Mouse (Mus musculus) megakaryocyte, embryonic 14.5 days (primary cell): Measurements from ENCODE around the gene Hdac4.

Experiments used
- FLI1 ChIP-seq: IDR thresholded peaks from 2 replicates; pipeline ENCODE4 v1.6.1; 2012; ENCODE audit warnings: low read length, inconsistent platforms, mixed read lengths
- GATA1 ChIP-seq: IDR thresholded peaks from 3 replicates; pipeline ENCODE4 v1.6.1; 2012; ENCODE audit warnings: mixed read lengths, low read length, inconsistent platforms, borderline replicate concordance

- TF ChIP-seq FLI1 (no peak), GATA1 (no peak)
Measured at GRCm38 (mm10) chr1:91903241-91903981, 292.1 kb downstream of the Hdac4 start.
